Mouse (Mus musculus) C2C12 (cell line): ENCODE results near the gene Gm20388.

Experiments used
- CTCF ChIP-seq: IDR thresholded peaks from one replicate; pipeline ENCODE4 v1.5.1; 2011; ENCODE audit not compliant: control insufficient read depth, insufficient read depth, insufficient read length
- FOSL1 ChIP-seq: IDR thresholded peaks from one replicate; pipeline ENCODE4 v1.8.0; 2011; ENCODE audit warnings: mild to moderate bottlenecking, low read length; ENCODE audit not compliant: poor library complexity, insufficient read depth, severe bottlenecking
- USF1 ChIP-seq: IDR thresholded peaks from one replicate; pipeline ENCODE4 v1.6.1; 2011; ENCODE audit warnings: low read depth, mild to moderate bottlenecking, control low read depth, moderate library complexity

DNA sequence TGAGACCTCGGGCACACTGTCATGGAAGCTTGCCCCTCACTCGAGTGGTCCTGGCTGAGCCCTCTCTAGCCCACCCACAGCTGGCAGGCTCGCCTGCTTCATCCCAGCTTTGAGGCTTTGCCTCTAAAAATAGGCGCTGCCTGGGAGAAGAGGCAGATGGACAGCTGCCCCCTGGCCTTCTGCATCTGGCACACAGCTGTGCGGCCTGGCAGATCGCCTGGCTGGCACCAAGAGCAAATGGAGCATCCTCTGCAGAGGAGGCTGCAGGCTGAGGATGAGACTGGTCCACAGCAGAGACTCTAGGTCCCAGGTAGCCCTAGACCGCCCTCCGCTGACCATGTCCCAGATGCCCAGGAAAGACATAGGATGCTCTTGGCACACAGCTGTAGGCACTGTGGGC lies 2805.9 kb downstream of the Gm20388 start:
- TF ChIP-seq CTCF: no peak
- no peak for TF ChIP-seq USF1
- TF ChIP-seq FOSL1: no peak
